Mouse (Mus musculus): ENCODE measurements around the gene Col5a3. TPM values are rescaled to one million over a fixed set of nuclear protein-coding genes. Genes with fewer than 3 reads are reported as not detected.

Gene Col5a3
- total RNA-seq, 2 experiments from 2014 or later: 31.8 to 33.2 TPM

GRCm38 (mm10) chr9:20810773-20811172 lies 4.1 kb downstream of the Col5a3 start:
- DNase-seq: no peak

GRCm38 (mm10) chr9:20810271-20810670 lies 4.6 kb downstream of the Col5a3 start:
- DNase-seq: peak; percentile 40 to 53
- intact Hi-C loops (cut with DNase I): no loop called here

More at GRCm38 (mm10) chr9:20810773-20811172, 4.1 kb downstream of the Col5a3 start:
- intact Hi-C loops (cut with DNase I): no loop called here

- intact Hi-C loops (cut with DNase I): no loop called here
Measured at GRCm38 (mm10) chr9:20805706-20806105, 9.2 kb downstream of the Col5a3 start.

GRCm38 (mm10) chr9:20805159-20805495 lies 9.7 kb downstream of the Col5a3 start:
- intact Hi-C loops (cut with DNase I): no loop called here
- DNase-seq: peak; percentile 61 to 68

More at GRCm38 (mm10) chr9:20805706-20806105, 9.2 kb downstream of the Col5a3 start:
- DNase-seq: no peak

- intact Hi-C loops (cut with DNase I): no loop called here
- DNase-seq: peak; percentile 71 to 77
Measured at GRCm38 (mm10) chr9:20804266-20805158, 10.4 kb downstream of the Col5a3 start.

GRCm38 (mm10) chr9:20794108-20794806 lies 20.6 kb downstream of the Col5a3 start:
- DNase-seq: peak; percentile 53 to 55
- intact Hi-C loops (cut with DNase I): no loop called here

- intact Hi-C loops (cut with DNase I): no loop called here
- no peak for DNase-seq
Measured at GRCm38 (mm10) chr9:20790345-20790744, 24.5 kb downstream of the Col5a3 start.

GRCm38 (mm10) chr9:20789651-20790050 lies 25.2 kb downstream of the Col5a3 start:
- DNase-seq: no peak

GRCm38 (mm10) chr9:20787992-20788391 lies 26.9 kb downstream of the Col5a3 start:
- intact Hi-C loops (cut with DNase I): no loop called here
- no peak for DNase-seq

More at GRCm38 (mm10) chr9:20789651-20790050, 25.2 kb downstream of the Col5a3 start:
- intact Hi-C loops (cut with DNase I): no loop called here

GRCm38 (mm10) chr9:20785055-20785454 lies 29.8 kb downstream of the Col5a3 start:
- DNase-seq: no peak
- intact Hi-C loops (cut with DNase I): no loop called here

- no peak for DNase-seq
- intact Hi-C loops (cut with DNase I): no loop called here
Measured at GRCm38 (mm10) chr9:20781286-20781685, 33.6 kb downstream of the Col5a3 start.

GRCm38 (mm10) chr9:20765274-20765673 lies 49.6 kb downstream of the Col5a3 start:
- intact Hi-C loops (cut with DNase I): no loop called here
- no peak for DNase-seq

GRCm38 (mm10) chr9:20763099-20763498 lies 51.8 kb downstream of the Col5a3 start:
- intact Hi-C loops (cut with DNase I): no loop called here
- peak; percentile 45 for DNase-seq

GRCm38 (mm10) chr9:20762197-20762961 lies 52.5 kb downstream of the Col5a3 start:
- DNase-seq: no peak
- intact Hi-C loops (cut with DNase I): no loop called here

- intact Hi-C loops (cut with DNase I): no loop called here
- DNase-seq: no peak
Measured at GRCm38 (mm10) chr9:20761388-20761787, 53.5 kb downstream of the Col5a3 start.

- DNase-seq: peak; percentile 79 to 83
- intact Hi-C loops (cut with DNase I): no loop called here
Measured at GRCm38 (mm10) chr9:20760813-20761212, 54.1 kb downstream of the Col5a3 start.

GRCm38 (mm10) chr9:20758896-20759295 lies 56.0 kb downstream of the Col5a3 start:
- intact Hi-C loops (cut with DNase I): loop anchor here (5.0 kb wide), 1 partner anchor 38 kb away; no protein-coding TSS in a partner anchor
- DNase-seq: peak; percentile 23 to 28

- no peak for DNase-seq
- intact Hi-C loops (cut with DNase I): loop anchor here (5.0 kb wide), 1 partner anchor 39 kb away; no protein-coding TSS in a partner anchor
Measured at GRCm38 (mm10) chr9:20758243-20758642, 56.6 kb downstream of the Col5a3 start.

GRCm38 (mm10) chr9:20757087-20757955 lies 57.5 kb downstream of the Col5a3 start:
- DNase-seq: peak; percentile 64 to 77
- intact Hi-C loops (cut with DNase I): loop anchor here (2.0 to 5.0 kb wide), 2 partner anchors 17 to 40 kb away; no protein-coding TSS in a partner anchor
